Mouse (Mus musculus): ENCODE data around the gene Pkp2.

Pkp2 gene

DNA sequence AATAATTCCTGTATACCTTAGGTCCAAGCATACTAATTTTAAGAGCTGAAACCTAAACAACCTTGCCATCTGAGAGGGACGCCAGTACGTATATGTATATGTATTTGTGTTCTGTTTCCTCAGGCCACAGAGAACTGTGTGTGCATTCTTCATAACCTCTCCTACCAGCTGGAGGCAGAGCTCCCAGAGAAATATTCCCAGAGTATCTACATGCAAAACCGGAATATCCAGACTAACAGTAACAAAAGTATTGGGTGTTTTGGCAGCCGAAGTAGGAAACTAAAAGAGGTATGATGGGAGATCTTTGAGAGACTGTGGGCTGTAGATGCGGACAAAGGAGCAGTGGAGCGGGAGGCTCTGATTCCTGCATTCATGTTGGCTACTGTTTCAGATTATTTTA lies 48.4 kb downstream of the Pkp2 start:
- in situ Hi-C loops (cut with MboI) = no loop called here

DNA sequence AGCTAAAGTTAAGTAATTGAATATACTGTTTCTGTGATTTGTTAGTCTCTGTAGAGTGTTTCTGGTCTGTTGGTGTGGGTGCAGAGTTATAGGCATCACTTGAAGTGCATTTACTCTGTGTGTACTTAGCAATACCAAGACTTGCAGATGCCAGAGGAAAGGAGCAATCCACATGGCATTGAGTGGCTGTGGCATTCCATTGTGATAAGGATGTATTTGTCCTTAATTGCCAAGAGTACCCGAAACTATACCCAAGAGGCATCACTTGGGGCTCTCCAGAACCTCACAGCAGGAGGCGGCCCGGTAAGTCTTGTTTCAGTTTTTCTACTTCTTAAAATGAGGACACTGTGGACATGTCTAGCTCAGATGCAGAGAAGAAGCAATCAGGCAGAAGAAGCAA lies 49.3 kb downstream of the Pkp2 start:
- in situ Hi-C loops (cut with MboI) = no loop called here

DNA sequence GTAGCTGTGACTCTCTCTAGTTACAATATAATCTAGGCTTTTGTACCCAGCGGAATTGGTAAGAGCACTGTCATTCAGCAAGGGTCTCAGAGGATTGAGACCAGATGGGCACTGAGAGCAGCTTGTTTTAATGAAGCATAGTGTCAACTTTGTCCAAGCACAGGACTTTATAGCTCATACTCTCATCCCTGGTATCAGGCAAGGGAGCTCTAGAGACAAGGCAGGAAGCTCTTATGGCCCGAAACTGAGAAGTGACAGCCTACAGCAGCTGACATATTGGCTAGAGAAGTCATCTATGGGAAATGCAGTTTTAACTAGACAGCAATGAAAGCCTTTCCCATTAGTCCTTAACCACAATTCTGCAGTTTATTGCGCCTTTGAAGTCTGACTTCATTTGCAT lies 59.9 kb downstream of the Pkp2 start:
- in situ Hi-C loops (cut with MboI) = no loop called here

DNA sequence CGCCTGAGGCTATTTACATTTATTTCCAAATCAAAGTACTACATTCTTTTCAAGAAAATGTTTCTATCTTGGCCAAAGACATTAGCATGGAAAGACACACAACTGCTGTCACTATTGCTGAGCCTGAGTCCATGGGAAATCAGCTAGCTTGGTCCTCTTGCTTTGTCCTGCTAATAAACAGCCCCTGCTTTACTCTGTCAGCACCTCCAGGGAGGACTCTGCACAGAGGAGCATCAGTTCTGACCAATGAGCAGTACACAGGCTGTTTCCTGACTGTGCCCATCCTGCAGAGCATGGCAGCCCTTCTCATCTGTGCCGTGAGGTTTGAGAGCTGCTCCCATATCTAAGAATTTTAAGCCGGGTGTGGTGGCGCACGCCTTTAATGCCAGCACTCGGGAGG lies 60.6 kb downstream of the Pkp2 start:
- in situ Hi-C loops (cut with MboI) = no loop called here

DNA sequence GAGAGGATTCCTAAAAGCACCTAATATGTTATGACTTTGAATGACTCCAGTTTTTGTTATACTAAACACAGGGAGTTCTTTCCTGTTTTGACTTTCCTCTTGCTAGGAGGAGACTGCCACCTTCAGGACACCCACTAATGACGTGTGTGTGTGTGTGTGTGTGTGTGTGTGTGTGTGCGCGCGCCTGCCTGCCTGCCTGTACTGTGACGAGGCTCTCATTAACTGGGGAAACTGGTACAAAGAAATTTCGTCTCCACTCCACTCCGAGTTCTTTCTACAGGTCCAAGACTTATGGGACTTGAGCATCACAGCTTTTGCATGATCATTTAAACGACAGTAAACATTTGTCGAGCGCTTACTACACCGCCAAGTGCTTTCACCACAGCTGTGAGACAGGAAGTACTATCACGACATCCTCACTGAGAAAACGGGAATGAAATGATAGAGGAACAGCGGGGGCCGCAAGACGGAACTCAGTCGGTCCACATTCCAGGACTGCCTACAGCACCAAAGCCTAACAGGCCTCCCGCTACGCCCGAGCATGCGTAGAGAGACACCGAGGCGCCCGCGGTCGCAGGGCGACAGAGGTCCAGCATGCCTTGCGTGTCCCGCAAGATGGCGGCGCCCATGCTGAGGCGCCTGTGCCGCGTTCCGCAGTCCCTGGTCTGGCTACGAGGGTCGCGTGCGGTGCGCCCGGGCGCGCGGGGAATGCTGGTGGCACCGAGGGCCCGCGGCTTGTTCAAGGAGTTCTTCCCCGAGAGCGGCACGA lies 89.4 kb downstream of the Pkp2 start, which contains the start of gene Yars2:
Yars2 (plus strand) TSS at position 597 of the 769 bp plus-strand sequence.
- in situ Hi-C loops (cut with MboI) = no loop called here

DNA sequence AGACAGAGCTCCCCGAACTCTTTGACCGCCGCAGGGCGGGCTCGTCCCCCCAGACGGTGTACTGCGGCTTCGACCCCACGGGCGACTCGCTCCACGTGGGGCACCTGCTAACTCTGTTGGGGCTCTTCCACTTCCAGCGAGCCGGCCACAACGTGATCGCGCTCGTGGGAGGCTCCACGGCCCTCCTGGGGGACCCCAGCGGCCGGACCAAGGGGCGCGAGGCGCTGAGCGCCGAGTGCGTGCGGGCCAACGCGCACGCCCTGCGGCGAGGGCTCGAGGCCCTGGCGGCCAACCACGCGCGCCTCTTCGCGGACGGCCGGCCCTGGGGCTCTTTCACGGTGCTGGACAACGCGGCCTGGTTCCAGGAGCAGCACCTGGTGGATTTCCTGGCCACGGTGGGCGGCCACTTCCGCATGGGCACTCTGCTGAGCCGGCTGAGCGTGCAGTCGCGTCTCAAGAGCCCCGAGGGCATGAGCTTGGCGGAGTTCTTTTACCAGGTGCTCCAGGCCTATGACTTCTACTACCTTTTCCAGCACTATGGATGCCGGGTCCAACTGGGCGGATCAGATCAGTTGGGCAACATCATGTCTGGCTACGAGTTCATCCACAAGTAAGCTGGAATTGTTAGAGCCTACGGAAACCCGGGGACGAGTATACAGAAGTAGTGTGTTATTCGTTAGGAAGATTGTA lies 90.2 kb downstream of the Pkp2 start:
- in situ Hi-C loops (cut with MboI) = no loop called here

DNA sequence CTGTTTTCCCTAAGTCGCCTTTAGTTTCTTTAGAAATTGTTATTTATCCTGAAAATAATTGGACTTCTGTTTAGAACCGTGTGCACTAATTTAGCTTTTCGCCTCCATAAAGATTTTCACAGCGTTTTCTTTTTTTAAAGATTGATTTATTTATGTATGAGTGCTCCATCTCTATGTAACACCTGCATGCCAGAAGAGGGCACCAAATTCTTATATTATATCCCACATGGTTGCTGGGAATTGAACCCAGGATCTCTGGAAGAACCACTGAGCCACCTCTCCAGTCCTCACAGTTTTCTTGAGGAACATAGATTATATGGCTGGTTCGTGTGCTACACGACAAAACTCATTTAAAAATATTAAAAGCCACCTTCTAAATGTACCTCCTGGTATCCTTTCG lies 90.8 kb downstream of the Pkp2 start:
- in situ Hi-C loops (cut with MboI) = no loop called here

DNA sequence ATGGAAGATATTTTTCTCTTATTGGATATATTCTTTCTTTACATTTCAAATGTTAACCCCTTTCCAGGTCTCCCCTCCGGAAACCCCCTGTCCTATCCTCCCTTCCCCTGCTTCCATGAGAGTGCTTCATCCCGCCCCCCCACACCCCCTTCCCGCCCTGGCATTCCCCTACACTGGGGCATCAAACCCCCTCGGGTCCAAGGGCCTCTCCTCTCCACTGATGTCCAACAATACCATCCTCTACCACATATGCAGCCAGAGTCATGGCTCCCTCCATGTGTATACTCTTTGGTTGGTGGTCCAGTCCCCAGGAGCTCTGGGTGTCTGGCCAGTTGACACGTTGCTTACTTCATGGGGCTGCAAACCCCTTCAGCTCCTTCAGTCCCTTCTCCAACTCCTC lies 98.2 kb downstream of the Pkp2 start:
- in situ Hi-C loops (cut with MboI) = no loop called here

Data from mature B cell (primary cell).